Mouse (Mus musculus) heart, postnatal 25 days (tissue): Measurements from ENCODE around the gene Fam174a. TPM values are rescaled to one million over a fixed set of nuclear protein-coding genes. Genes with fewer than 3 reads are reported as not detected.

Experiments used
- DNase-seq: peaks from one replicate; pipeline ENCODE4 v3.0.0; 2022; ENCODE audit warnings: low spot score
- intact Hi-C: fragments of 180-260 bp; cut with DNase I; formaldehyde crosslinking; loops from one replicate; pipeline ENCODE4 v1.15.1; 2025
- total RNA-seq, 2 experiments: library from RNA; stranded (reverse); gene quantifications; 2 replicates each; pipeline ENCODE4 v1.2.3; 2021

Fam174a gene
- total RNA-seq = 10 to 100 TPM; 25.5 to 25.6 TPM

GRCm38 (mm10) chr1:95313393-95314228 lies at the start of gene Fam174a:
Gene Fam174a (plus strand): TSS chr1:95313623.
- peak; percentile 89 for DNase-seq
- intact Hi-C loops = loop anchor here (10.0 kb wide), 1 partner anchor 451 kb away; no protein-coding TSS in a partner anchor

DNA sequence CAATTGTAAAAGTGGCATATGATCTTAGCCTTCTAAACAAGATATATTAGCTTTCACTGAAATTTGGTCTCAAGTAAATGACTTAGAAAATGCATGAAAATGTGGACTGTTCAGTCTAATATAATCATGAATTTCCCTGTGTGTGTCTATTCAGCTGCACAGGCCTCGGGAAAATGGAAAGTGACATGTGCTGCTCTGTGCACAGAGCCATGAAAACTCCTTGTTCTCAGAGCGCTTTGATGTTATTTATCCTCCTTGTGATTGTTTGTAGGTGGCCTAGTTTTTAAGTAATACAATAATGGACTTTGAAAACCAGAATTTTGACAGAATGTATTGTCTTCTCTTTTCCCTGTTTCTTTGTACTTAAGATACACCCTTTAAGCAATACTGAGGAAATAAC lies 49.6 kb upstream of the Fam174a start:
- no peak for DNase-seq

DNA sequence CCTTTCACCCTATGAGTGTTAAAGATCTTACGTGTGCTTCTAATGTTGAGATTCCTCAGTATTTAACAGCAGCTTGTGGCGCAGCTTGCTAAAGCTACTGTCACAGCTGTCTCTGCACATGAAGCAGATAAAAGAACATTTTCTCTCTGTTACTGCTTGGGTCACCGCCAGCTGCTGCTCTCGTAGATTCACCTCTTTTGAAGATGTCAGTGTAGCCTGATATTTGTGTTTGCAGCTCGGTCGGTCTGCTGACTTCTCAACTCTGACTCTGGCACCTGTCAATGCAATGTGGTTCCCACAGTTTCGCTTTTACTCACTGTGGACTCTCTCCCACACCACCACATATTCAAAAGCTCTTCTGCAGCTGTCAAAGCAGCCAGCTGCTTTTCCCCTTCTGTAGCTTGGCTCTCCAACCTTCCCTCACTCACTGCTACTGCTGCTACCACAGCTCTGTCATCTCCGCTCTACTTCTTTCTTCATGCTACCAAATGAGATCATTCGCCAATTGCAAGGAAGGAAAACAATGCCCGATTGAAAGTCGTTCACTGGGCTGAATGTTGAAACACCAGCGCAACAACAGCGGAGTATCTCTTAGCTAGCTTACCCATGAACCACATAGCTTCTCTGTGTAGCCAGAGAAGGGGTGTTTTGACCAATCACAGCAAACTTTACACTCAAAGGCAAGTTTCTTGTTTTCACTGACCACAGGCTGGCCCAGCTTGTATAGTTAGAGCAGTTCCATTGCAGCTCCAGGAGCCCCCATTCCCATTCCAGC lies 45.3 kb upstream of the Fam174a start:
- no peak for DNase-seq
- intact Hi-C loops = no loop called here

More for the DNA sequence above, 49.6 kb upstream of the Fam174a start:
- intact Hi-C loops = no loop called here

DNA sequence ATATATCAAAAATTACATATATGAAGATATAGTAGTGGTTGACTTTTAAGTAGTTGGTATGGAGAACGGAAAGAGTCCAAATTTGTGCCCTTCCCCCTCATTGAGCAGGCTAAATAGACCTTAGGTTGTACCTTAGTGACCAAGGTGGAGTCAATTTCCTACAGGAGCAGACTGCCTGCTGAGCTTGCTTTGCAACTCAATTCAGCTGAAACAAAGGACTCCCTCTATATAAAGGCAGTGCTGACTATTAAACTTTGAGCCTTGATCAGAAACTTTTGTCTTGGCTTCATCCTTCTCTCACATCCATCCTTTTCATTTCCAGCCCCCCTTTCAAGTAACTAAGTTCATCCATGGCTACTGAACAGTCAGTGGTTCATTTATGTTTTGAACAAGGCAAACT lies 40.1 kb upstream of the Fam174a start:
- intact Hi-C loops = no loop called here
- no peak for DNase-seq

- intact Hi-C loops = no loop called here
- no peak for DNase-seq
Observed at GRCm38 (mm10) chr1:95308324-95308723, 5.1 kb upstream of the Fam174a start.

DNA sequence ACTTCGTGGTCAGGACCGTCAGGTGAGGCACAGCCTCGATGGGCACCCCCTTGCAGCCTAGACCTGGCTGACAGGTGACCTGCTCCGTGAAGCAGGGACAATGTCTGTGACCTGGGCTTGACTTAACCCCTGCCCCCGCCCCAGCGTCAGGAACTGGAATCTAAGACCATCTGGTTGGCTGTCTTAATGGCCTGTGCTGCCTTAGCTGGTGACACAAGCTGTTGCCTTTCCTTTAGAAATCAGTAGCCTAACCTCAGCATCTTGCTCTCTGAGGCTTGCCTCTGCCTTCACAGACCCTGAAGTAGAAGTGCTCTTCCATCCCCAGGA lies 769 bp downstream of the Fam174a start:
- no peak for DNase-seq
- intact Hi-C loops = loop anchor here (10.0 kb wide), 1 partner anchor 451 kb away; no protein-coding TSS in a partner anchor

DNA sequence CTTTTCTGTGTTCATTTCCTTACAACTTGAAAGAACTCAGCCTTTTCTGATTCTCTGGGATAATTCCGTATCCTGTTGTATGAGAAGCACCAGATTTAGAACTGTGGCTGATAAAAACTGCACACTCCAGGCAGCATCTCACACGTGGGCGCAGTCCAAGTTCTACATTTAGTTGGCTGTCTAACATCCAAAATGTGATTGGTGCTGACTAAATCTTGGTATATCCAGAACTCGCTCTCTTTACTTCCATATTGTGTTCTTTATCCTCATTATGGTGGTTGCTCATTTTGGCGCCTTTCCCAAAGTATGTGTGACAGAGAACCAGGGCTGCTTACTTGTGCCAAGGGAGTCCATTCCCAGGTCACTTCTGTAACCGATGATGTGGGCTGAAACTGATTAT lies 2.6 kb downstream of the Fam174a start:
- no peak for DNase-seq
- intact Hi-C loops = loop anchor here (5.0 to 10.0 kb wide), 2 partner anchors 351 to 449 kb away; partner anchors contain the start of gene St8sia4

DNA sequence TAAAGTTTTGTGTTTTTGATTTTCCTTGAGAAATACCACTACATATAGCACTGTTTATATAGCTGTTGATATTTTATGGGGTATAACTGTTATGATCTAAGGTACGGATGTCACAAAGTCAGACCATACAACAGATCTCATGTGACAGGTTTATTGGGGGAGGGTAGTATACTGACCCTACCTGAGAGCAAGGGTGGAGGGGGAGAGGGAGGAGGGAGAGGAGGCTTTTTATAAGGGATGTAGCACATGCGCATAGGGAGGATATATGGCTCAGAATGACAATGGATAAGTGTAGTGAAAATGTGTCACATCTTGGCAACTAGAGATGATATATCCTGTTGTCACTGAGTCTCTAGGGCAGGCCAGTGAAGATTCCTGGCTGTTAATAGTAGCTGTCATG lies 8.8 kb downstream of the Fam174a start:
- intact Hi-C loops = no loop called here
- DNase-seq = no peak

GRCm38 (mm10) chr1:95323004-95323403 lies 9.6 kb downstream of the Fam174a start:
- intact Hi-C loops = no loop called here
- DNase-seq = no peak

DNA sequence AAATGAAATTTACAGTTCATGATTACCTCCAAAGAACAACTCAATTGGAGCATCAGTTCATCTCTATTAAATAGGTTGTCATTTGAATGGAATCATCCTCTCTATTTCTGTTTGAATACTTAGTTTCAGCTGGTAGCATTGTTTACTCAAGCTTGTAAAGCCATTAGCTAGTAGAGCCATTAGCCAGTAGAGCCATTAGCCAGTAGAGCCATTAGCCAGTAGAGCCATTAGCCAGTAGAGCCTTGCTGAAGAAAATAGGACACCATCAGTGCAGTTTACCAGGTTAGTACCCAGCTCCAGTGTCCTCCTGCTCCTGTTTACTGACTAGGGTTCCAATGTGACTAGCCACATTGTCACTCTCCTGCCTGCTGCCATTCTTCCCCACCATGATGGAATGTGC lies 13.4 kb downstream of the Fam174a start:
- DNase-seq = no peak
- intact Hi-C loops = no loop called here

DNA sequence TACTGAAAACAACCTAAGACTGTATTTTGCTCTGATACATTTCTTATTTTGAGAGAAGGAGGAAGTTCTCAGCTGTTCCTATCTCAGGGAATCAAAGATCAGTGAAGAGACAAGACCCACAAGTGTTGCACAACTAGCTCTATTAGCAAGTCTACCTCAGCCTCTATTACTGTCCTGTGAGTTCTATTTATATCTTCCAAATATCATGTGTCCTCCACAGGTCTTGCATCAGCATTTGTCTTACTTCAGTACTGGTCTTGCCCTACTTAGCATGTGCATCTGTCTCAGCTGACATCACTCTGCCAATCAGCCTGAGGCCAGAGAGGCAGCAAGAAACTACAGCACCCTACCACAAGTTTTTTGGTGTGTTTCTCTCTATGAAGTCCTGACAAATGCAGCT lies 26.2 kb downstream of the Fam174a start:
- no peak for DNase-seq
- intact Hi-C loops = no loop called here

DNA sequence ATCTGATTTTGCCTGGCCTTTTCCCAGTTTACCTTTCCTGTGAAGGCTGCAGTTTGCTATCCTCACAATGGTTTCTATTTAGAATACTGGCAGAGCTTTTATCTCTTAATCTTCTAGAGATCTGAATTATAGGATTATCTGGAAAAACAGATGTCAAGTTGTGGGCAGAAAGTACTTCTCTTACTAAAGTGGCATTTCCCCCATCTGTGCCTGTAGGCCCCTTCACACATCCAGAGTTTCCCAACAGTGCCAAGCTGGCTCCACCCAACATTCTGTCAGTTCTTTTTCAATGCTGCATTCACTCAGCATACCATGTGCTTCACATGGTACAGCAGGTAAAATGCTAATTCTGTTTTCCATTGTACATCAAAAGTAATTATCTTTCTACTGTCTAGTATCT lies 28.8 kb downstream of the Fam174a start:
- no peak for DNase-seq
- intact Hi-C loops = no loop called here

DNA sequence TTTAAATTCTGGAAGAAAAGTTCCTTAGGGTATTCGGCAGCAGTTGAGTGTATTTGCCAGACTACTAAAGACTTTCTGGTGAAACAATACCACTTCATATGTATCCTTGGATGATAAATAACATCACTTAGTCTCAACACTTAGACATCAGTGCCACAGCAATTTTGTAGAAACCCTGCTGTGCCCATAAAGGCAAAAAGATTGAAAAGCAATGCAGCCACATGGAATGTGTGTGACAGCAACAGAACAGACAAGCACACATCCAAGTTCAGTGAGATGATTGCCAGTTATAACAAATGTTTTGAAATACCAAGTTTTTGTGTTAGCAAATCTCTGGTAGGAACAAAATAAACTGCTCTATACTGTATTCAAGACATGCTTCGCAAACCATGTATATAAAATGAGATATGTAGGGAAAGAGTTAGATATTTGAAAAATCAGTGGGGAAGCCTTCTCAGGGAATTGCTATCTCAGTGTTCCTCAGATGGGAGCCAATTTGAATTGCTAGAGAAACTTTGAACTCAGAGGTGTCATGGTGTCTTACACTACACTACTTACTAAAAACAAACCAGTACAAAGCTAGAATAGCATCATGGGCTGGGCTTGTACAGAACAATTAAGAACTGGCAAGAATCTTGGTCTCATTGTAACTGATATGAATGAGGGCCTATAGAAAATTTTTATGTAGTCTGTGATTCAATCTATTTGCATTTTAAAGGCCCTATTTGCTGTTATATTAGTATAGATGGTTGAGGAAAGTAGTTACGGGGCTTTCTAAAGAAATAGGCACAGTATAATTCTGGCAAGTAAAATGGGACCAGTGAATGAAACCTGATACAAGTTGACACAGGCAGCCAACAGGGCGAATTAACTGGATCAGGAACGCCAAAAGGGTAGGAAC lies 30.4 kb downstream of the Fam174a start:
- intact Hi-C loops = no loop called here
- no peak for DNase-seq

GRCm38 (mm10) chr1:95354146-95354545 lies 40.7 kb downstream of the Fam174a start:
- no peak for DNase-seq
- intact Hi-C loops = no loop called here

DNA sequence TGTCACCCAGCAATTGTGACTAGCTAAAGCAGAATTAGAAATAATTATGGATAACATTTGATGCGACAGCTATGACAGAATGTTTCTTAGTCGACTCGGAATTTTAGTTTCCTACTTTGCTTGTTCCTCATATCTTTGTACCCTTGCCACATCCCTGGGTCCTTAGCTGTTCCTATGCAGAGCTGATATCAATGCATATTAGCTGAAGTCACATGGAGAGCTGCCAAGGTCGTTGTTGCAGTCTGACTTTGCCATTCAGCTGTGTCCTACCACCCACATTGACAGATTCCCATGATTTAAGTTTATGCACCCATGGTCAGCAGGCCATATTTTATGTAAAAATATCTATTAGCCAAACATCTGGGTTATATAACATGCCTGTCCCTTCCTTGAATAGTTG lies 43.5 kb downstream of the Fam174a start:
- intact Hi-C loops = no loop called here
- DNase-seq = no peak

DNA sequence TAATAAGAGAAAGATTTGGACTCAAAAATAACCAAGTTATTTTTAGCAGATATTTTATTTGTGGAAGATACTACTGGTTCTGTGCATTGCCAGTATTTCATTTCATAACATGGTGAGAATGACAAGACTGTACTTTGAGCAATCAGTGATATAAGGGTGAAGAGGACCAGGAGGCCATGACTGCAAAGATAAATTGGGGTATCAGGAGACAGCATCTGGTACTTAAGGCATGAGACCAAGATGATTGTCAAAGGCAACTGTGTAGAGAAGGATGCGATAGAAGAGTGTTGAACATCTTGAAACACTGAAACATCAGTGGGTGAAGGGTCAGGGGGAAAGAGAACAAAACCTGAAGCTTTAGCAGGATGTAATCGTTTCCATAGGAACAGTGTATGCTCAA lies 50.3 kb downstream of the Fam174a start:
- no peak for DNase-seq
- intact Hi-C loops = no loop called here

DNA sequence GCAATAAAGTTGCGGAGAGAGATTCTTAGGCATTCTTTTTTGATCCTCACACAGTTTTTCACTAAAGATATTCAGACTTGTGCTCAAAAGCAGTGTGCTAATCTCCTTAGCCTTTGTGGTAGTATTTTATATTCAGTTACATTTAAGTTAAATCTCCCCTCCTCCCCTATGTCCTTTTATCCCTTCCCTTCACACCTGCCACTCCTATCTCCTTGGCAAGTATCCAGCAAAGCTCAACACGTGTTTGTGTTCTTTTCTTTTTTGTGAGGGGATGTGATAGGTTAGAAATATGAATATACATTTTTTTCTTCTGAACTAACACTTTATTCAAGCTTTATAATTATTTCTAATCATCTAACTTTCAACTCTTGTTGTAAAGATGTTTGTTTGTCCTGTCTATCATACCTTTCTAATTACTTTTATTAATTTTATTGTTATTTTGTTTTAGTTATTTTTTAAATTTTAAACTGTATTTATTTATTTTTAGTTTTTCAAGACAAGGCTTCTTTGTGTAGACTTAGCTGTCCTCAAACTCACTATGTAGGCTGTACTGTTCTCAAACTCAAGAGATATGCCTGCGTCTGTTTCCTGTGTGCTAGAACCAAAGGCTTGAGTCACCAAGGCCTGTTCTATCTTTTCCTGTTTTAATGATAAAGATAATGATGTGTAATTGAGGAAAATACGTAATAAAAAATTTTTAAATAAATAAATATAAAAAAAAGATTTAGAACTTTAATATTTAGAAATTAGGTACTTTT lies 53.4 kb downstream of the Fam174a start:
- DNase-seq = no peak
- intact Hi-C loops = no loop called here

DNA sequence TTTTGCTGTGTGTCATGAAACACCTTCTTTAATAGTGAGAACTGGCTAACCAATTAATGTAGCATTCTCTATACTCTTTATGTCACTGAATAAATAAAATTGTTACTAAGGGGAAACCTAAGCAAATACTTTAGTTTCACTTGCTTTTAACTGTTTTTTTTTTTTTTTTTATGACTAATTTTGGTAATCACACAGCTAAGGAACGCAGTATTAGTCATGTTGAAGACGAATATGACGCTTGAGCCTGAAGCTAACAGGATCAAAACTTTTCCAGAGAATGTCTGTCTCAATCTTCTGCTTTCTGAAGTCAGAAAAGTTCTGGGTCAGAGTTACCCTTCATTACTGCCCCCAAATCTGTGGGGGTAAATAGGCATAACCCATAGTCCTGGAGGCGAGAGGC lies 54.3 kb downstream of the Fam174a start:
- DNase-seq = no peak
- intact Hi-C loops = no loop called here

- intact Hi-C loops = no loop called here
Observed at GRCm38 (mm10) chr1:95375443-95375842, 62.0 kb downstream of the Fam174a start.

GRCm38 (mm10) chr1:95381028-95381427 lies 67.6 kb downstream of the Fam174a start:
- DNase-seq = no peak

More at GRCm38 (mm10) chr1:95375443-95375842, 62.0 kb downstream of the Fam174a start:
- DNase-seq = no peak

More at GRCm38 (mm10) chr1:95381028-95381427, 67.6 kb downstream of the Fam174a start:
- intact Hi-C loops = no loop called here
